Mouse (Mus musculus) intestine, postnatal 0 days (tissue): ENCODE measurements around the gene Efcab9. TPM values are rescaled to one million over a fixed set of nuclear protein-coding genes. Genes with fewer than 3 reads are reported as not detected.
A peak's percentile ranks its signal among the peaks of the same experiment; 100 is the strongest.

Experiments used
- ATAC-seq: fragments of 200-750 bp; cut with Nextera tagmentation; 2 replicates; pipeline ENCODE4 v1.8.0; 2017; ENCODE audit warnings: mild to moderate bottlenecking, moderate TSS enrichment, moderate library complexity
- H3K27ac ChIP-seq: fragments of 300-500 bp; sonication (generic); 2 replicates; pipeline ENCODE4 v1.5.1; 2014; ENCODE audit warnings: mild to moderate bottlenecking, low read depth, low read length, moderate library complexity
- H3K27me3 ChIP-seq: fragments of 300-500 bp; sonication (generic); replicated peaks from 2 replicates; pipeline ENCODE4 v1.6.1; 2014; ENCODE audit warnings: low read length, mixed read lengths; ENCODE audit not compliant: control insufficient read depth, insufficient read depth
- H3K36me3 ChIP-seq: fragments of 300-500 bp; sonication (generic); 2 replicates; pipeline ENCODE4 v1.6.1; 2014; ENCODE audit warnings: mild to moderate bottlenecking, moderate library complexity; ENCODE audit not compliant: control insufficient read depth, insufficient read depth
- H3K4me1 ChIP-seq: fragments of 300-500 bp; sonication (generic); replicated peaks from 2 replicates; pipeline ENCODE4 v1.6.1; 2014; ENCODE audit warnings: antibody characterized with exemption, low read length, mixed read lengths; ENCODE audit not compliant: control insufficient read depth, insufficient read depth
- H3K4me2 ChIP-seq: fragments of 300-500 bp; sonication (generic); replicated peaks from 2 replicates; pipeline ENCODE4 v1.6.1; 2014; ENCODE audit warnings: low read depth, mild to moderate bottlenecking, moderate library complexity
- H3K4me3 ChIP-seq: fragments of 300-500 bp; sonication (generic); 2 replicates; pipeline ENCODE4 v1.5.1; 2014; ENCODE audit warnings: low read depth, low read length
- H3K9ac ChIP-seq: fragments of 300-500 bp; sonication (generic); 2 replicates; pipeline ENCODE4 v1.6.1; 2014; ENCODE audit warnings: mild to moderate bottlenecking, low read depth, low read length
- H3K9me3 ChIP-seq: fragments of 300-500 bp; sonication (generic); 2 replicates; pipeline ENCODE4 v1.6.1; 2016; ENCODE audit warnings: mixed run types; ENCODE audit not compliant: control insufficient read depth
- CTCF ChIP-seq: sonication (generic); IDR thresholded peaks from 2 replicates; pipeline ENCODE4 v1.5.1; 2016; ENCODE audit warnings: low read depth, mild to moderate bottlenecking, control low read depth, antibody characterized with exemption, moderate library complexity
- WGBS: fragments of 180-500 bp; shearing (Covaris S2); extraction: QIAGEN DNeasy Blood & Tissue Kit; methylation state at CpG from one replicate; pipeline ENCODE4 v1.1.7; 2014; 5-methylcytosine and 5-hydroxymethylcytosine counted together
- polyA plus RNA-seq: library from polyadenylated mRNA; unstranded; fragments of >200 nt; fragmentation: Nextera tagmentation; extraction: Ambion mirVana; gene quantifications from 2 replicates; pipeline ENCODE4 v1.2.1, GENCODE M21; 2015

Gene Efcab9
- polyA plus RNA-seq, 1 experiment from 2014 or later, result 0.21 TPM

DNA sequence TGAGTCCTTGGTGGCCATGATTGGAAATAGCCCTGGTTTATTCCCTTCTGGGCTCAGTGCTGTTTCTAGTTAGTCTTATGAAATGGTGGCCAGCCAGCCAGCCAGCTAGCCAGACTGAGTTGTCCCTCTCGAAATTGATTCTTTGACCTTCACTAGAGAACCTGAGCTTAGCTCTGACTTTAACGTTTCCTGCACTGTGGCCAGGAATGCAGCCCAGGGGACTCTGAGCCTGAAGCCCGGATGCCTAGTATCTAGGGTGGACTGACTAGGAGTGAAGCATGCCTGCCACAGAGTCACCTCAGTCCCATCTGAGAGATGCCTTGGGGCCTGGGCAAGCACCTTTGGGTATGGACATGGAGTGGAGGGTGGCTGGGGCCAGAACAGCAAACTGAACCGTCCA lies 32.7 kb upstream of the Efcab9 start:
- no peak for ATAC-seq
- Histone ChIP-seq H3K9ac (no peak overlapping the region), H3K36me3 (no peaks in the 10 kb centered on the region), H3K27ac (peak overlapping the region; percentile 30; the same call in 1 of the 2 replicates), H3K9me3 (no peaks in the 10 kb centered on the region), H3K4me1 (peaks cover 13% of the 10 kb centered on the region; the same call in 1 of the 2 replicates), H3K4me2 (no peak overlapping the region), H3K27me3 (no peaks in the 10 kb centered on the region), H3K4me3 (no peak overlapping the region)
- 47% methylated on average over 4 of the region's 4 CpGs for WGBS
- no peak for TF ChIP-seq CTCF

DNA sequence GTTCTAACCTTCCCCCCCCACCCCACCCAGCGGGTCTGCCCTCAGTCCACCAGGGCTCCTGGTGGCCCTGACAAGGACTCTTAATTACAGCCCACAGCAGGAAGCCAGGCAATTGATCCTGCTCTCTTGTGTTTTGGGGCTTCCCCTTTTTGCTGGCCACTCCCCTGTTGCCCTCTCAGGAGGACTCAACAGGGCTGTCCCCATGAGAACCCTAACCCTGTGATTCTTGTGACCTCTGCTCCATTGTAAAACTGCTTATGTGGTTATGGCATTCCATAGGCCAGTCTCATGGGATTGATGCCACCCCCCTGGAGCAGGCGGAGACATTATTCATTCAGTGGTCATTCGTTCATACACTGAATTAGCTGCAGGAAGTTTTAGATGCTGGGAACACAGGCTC lies 31.8 kb upstream of the Efcab9 start:
- 46% methylated on average over 3 of the region's 3 CpGs for WGBS
- peaks cover 13% of the 10 kb centered on the region; the same call in 1 of the 2 replicates for H3K4me1 ChIP-seq
- peak; percentile 74 for ATAC-seq

GRCm38 (mm10) chr11:32562706-32563105 lies 30.8 kb upstream of the Efcab9 start:
- Histone ChIP-seq H3K4me1 (peaks cover 13% of the 10 kb centered on the region; the same call in 1 of the 2 replicates), H3K27me3 (no peaks in the 10 kb centered on the region), H3K36me3 (no peaks in the 10 kb centered on the region), H3K27ac (no peak overlapping the region), H3K9me3 (no peaks in the 10 kb centered on the region), H3K4me3 (no peak overlapping the region), H3K9ac (no peak overlapping the region), H3K4me2 (no peak overlapping the region)
- WGBS, result 68% methylated on average over 5 of the region's 5 CpGs
- no peak for TF ChIP-seq CTCF
- no peak for ATAC-seq

More for the DNA sequence above, 31.8 kb upstream of the Efcab9 start:
- H3K27me3 ChIP-seq, result no peaks in the 10 kb centered on the region
- H3K36me3 ChIP-seq, result no peaks in the 10 kb centered on the region
- no peak for TF ChIP-seq CTCF
- peak overlapping the region; percentile 50; the same call in 1 of the 2 replicates for H3K27ac ChIP-seq
- no peak overlapping the region for H3K4me2 ChIP-seq
- H3K4me3 ChIP-seq, result no peak overlapping the region
- no peaks in the 10 kb centered on the region for H3K9me3 ChIP-seq
- no peak overlapping the region for H3K9ac ChIP-seq

GRCm38 (mm10) chr11:32561465-32562355 lies 29.8 kb upstream of the Efcab9 start:
- H3K9ac ChIP-seq, result no peak overlapping the region
- no peaks in the 10 kb centered on the region for H3K9me3 ChIP-seq
- no peaks in the 10 kb centered on the region for H3K36me3 ChIP-seq
- H3K27me3 ChIP-seq, result no peaks in the 10 kb centered on the region
- peaks cover 9% of the 10 kb centered on the region; the same call in 1 of the 2 replicates for H3K4me1 ChIP-seq
- H3K27ac ChIP-seq, result no peak overlapping the region; the same call in 1 of the 2 replicates
- no peak overlapping the region for H3K4me3 ChIP-seq
- H3K4me2 ChIP-seq, result no peak overlapping the region
- ATAC-seq, result no peak
- TF ChIP-seq CTCF, result 0 out of 2 replicates have a peak, but pooled peaks have one; percentile 12
- WGBS, result 72% methylated on average over 10 of the region's 10 CpGs

- Histone ChIP-seq H3K9me3 (no peaks in the 10 kb centered on the region), H3K4me3 (no peak overlapping the region), H3K4me1 (peaks cover 9% of the 10 kb centered on the region; the same call in 1 of the 2 replicates), H3K9ac (no peak overlapping the region), H3K36me3 (no peaks in the 10 kb centered on the region), H3K27me3 (no peaks in the 10 kb centered on the region), H3K4me2 (no peak overlapping the region), H3K27ac (no peak overlapping the region)
- ATAC-seq, result no peak
- no peak for TF ChIP-seq CTCF
- WGBS, result 90% methylated on average over 12 of the region's 12 CpGs
Measured at GRCm38 (mm10) chr11:32560015-32560770, 28.3 kb upstream of the Efcab9 start.

DNA sequence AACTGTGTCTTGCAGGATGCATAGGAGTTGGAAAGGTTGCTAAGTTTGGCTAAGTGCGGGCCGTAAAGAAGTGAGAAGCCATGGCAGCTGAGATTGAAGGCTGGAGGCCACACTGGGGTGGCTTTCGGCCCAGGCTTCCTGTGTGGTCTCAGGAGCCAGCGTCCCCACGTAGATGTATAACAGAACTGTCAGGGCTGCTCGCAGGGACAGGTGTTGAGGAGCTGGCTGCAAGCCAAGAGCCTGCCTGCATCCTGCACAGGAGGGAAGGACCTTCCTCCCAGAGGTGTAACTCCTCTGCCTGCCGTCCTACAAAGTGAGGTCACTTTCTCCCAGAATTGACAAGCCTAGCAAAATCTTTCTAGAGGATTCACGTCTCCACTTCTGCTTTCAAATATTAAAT lies 26.8 kb upstream of the Efcab9 start:
- no peaks in the 10 kb centered on the region for H3K27me3 ChIP-seq
- H3K4me1 ChIP-seq, result peaks cover 12% of the 10 kb centered on the region; the same call in 1 of the 2 replicates
- no peak for ATAC-seq
- no peak overlapping the region for H3K4me3 ChIP-seq
- no peaks in the 10 kb centered on the region for H3K9me3 ChIP-seq
- TF ChIP-seq CTCF, result no peak
- no peak overlapping the region for H3K9ac ChIP-seq
- no peak overlapping the region for H3K4me2 ChIP-seq
- WGBS, result 22% methylated on average over 8 of the region's 8 CpGs
- no peaks in the 10 kb centered on the region for H3K36me3 ChIP-seq
- H3K27ac ChIP-seq, result no peak overlapping the region
